Mouse (Mus musculus) thymus, adult 2 months (tissue): Measurements from ENCODE around the gene Plk2. TPM values are rescaled to one million over a fixed set of nuclear protein-coding genes. Genes with fewer than 3 reads are reported as not detected.
A peak's percentile ranks its signal among the peaks of the same experiment; 100 is the strongest.

ENCODE experiments used
- DNase-seq: peaks from one replicate; pipeline ENCODE4 v3.0.0; 2021
- H3K27ac ChIP-seq: fragments of 200-500 bp; 2 replicates; pipeline ENCODE4 v1.5.1; 2012; ENCODE audit warnings: low read length, control low read depth; ENCODE audit not compliant: control insufficient read depth, insufficient read depth
- H3K27me3 ChIP-seq: fragments of 200-500 bp; 2 replicates; pipeline ENCODE4 v1.6.1; 2012; ENCODE audit warnings: mild to moderate bottlenecking, low read length, moderate library complexity, mixed read lengths; ENCODE audit not compliant: control insufficient read depth, insufficient read depth
- H3K36me3 ChIP-seq: fragments of 200-500 bp; 2 replicates; pipeline ENCODE4 v1.6.1; 2012; ENCODE audit warnings: mild to moderate bottlenecking, low read length, moderate library complexity; ENCODE audit not compliant: control insufficient read depth, insufficient read depth
- H3K4me1 ChIP-seq: fragments of 200-500 bp; replicated peaks from 2 replicates; pipeline ENCODE4 v1.6.1; 2012; ENCODE audit warnings: low read length; ENCODE audit not compliant: control insufficient read depth, insufficient read depth
- H3K4me3 ChIP-seq: fragments of 200-500 bp; 2 replicates; pipeline ENCODE4 v1.5.1; 2012; ENCODE audit warnings: mild to moderate bottlenecking, low read length, control low read depth, moderate library complexity; ENCODE audit not compliant: control insufficient read depth, insufficient read depth
- CTCF ChIP-seq: fragments of 200-500 bp; IDR thresholded peaks from 2 replicates; pipeline ENCODE4 v1.5.1; 2012; ENCODE audit warnings: mild to moderate bottlenecking, control low read depth, low read length, moderate library complexity, borderline replicate concordance; ENCODE audit not compliant: control insufficient read depth, poor library complexity, insufficient read depth; ENCODE audit errors: extremely low read depth
- POLR2A ChIP-seq: fragments of 200-500 bp; IDR thresholded peaks from 2 replicates; pipeline ENCODE4 v1.6.1; 2012; ENCODE audit warnings: mild to moderate bottlenecking, low read length, control low read depth, moderate library complexity; ENCODE audit not compliant: control insufficient read depth, poor library complexity, insufficient read depth; ENCODE audit errors: extremely low read depth
- WGBS: fragments of 180-500 bp; shearing (Covaris S2); methylation state at CpG from one replicate; pipeline ENCODE4 v1.1.7; 2018; 5-methylcytosine and 5-hydroxymethylcytosine counted together
- polyA plus RNA-seq: library from polyadenylated mRNA; depleted of rRNA; stranded (reverse); fragments of >200 nt; gene quantifications from 2 replicates; pipeline ENCODE4 v1.2.3, GENCODE M21; 2012

Plk2 gene
- polyA plus RNA-seq, 1 experiment = 2.5 TPM

GRCm38 (mm10) chr13:110395179-110395794 lies 441 bp downstream of the Plk2 start:
- TF ChIP-seq CTCF = no peak
- no peak for TF ChIP-seq POLR2A
- no peaks in the 10 kb centered on the region for H3K36me3 ChIP-seq
- H3K4me1 ChIP-seq = peaks cover 12% of the 10 kb centered on the region
- no peak overlapping the region for H3K27ac ChIP-seq
- WGBS = under 1% methylated on average over 41 of the region's 41 CpGs
- peak overlapping the region; percentile 76 for H3K4me3 ChIP-seq
- no peaks in the 10 kb centered on the region; the same call in 1 of the 2 replicates for H3K27me3 ChIP-seq
- DNase-seq = no peak

- H3K4me3 ChIP-seq = no peak overlapping the region
- 22% methylated on average over 21 of the region's 21 CpGs for WGBS
- no peaks in the 10 kb centered on the region; the same call in 1 of the 2 replicates for H3K27me3 ChIP-seq
- H3K27ac ChIP-seq = no peak overlapping the region
- no peaks in the 10 kb centered on the region for H3K36me3 ChIP-seq
- TF ChIP-seq CTCF (no peak), POLR2A (no peak)
- peaks cover 12% of the 10 kb centered on the region for H3K4me1 ChIP-seq
- no peak for DNase-seq
These were observed 1.3 kb downstream of the Plk2 start for GRCm38 (mm10) chr13:110395916-110396685.

- peaks cover 12% of the 10 kb centered on the region for H3K4me1 ChIP-seq
- no peaks in the 10 kb centered on the region for H3K36me3 ChIP-seq
- H3K27me3 ChIP-seq = no peaks in the 10 kb centered on the region; the same call in 1 of the 2 replicates
- no peak for DNase-seq
- TF ChIP-seq CTCF = no peak
- no peak overlapping the region for H3K27ac ChIP-seq
- no peak overlapping the region for H3K4me3 ChIP-seq
- WGBS = 96% methylated on average over 8 of the region's 8 CpGs
These were observed 2.9 kb downstream of the Plk2 start for GRCm38 (mm10) chr13:110397750-110398149.

GRCm38 (mm10) chr13:110398513-110399270 lies 3.8 kb downstream of the Plk2 start:
- Histone ChIP-seq H3K27ac (no peak overlapping the region), H3K27me3 (no peaks in the 10 kb centered on the region; the same call in 1 of the 2 replicates), H3K4me1 (peaks cover 12% of the 10 kb centered on the region), H3K36me3 (no peaks in the 10 kb centered on the region), H3K4me3 (no peak overlapping the region)
- DNase-seq = no peak
- no peak for TF ChIP-seq CTCF
- TF ChIP-seq POLR2A = no peak
- WGBS = 87% methylated on average over 24 of the region's 24 CpGs

GRCm38 (mm10) chr13:110401443-110401842 lies 6.6 kb downstream of the Plk2 start:
- H3K27me3 ChIP-seq = no peaks in the 10 kb centered on the region
- H3K27ac ChIP-seq = no peak overlapping the region
- no peak overlapping the region for H3K4me3 ChIP-seq
- DNase-seq = no peak
- TF ChIP-seq POLR2A (no peak), CTCF (no peak)
- 87% methylated on average over 3 of the region's 3 CpGs for WGBS
- H3K4me1 ChIP-seq = no peaks in the 10 kb centered on the region
- no peaks in the 10 kb centered on the region for H3K36me3 ChIP-seq

- no peaks in the 10 kb centered on the region for H3K27me3 ChIP-seq
- DNase-seq = no peak
- no peak overlapping the region for H3K27ac ChIP-seq
- H3K4me3 ChIP-seq = no peak overlapping the region
- no peak for TF ChIP-seq CTCF
- TF ChIP-seq POLR2A = no peak
- no peaks in the 10 kb centered on the region for H3K4me1 ChIP-seq
- no peaks in the 10 kb centered on the region for H3K36me3 ChIP-seq
- 93% methylated on average over 2 of the region's 2 CpGs for WGBS
These were observed 7.0 kb downstream of the Plk2 start for GRCm38 (mm10) chr13:110401877-110402276.
